Mouse (Mus musculus) kidney, postnatal 10 days (tissue): ENCODE results near the gene Nae1.

Source experiments
- DNase-seq: peaks from one replicate; pipeline ENCODE4 v3.0.0; 2021; ENCODE audit warnings: mixed read lengths

Gene Nae1

DNA sequence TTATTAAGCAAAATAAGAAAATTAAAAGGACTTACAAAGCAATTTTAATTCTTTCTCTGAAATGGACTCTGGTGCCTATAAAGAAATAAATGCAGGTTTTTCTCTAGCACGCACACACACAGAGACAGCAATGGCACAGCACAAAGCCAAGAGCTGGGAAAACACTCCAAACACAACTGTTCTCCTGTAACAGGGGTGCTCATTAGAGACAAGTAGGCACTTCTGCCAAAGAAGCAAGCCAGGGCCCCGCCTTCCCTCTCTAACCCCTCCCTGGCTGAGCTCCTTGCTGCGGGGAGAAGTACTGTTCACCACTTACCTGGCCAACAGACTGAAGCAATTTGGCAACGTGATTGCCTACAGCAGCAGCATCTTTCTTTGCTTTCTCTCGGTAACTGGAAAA is 16.6 kb downstream of the Nae1 start:
- no peak for DNase-seq

DNA sequence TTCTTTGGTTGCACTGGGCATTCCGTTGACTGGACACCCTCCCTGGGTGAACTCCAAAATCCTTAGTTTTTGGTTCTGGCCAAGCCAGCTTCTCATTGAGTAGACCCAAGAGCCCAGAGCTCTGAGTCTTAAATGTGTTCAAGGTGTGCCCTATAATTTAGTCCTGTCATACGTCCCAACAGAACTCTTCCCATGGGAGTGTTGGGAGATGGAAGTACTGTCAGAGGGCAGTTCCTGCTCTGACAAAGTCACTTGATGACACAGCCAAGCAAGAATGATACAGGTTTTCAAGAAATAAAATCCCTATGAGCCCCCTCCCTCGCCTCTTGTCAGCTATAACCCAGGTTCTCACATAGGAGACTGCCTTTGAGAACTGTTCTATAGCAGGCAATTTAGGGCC is 24.3 kb downstream of the Nae1 start:
- no peak for DNase-seq

DNA sequence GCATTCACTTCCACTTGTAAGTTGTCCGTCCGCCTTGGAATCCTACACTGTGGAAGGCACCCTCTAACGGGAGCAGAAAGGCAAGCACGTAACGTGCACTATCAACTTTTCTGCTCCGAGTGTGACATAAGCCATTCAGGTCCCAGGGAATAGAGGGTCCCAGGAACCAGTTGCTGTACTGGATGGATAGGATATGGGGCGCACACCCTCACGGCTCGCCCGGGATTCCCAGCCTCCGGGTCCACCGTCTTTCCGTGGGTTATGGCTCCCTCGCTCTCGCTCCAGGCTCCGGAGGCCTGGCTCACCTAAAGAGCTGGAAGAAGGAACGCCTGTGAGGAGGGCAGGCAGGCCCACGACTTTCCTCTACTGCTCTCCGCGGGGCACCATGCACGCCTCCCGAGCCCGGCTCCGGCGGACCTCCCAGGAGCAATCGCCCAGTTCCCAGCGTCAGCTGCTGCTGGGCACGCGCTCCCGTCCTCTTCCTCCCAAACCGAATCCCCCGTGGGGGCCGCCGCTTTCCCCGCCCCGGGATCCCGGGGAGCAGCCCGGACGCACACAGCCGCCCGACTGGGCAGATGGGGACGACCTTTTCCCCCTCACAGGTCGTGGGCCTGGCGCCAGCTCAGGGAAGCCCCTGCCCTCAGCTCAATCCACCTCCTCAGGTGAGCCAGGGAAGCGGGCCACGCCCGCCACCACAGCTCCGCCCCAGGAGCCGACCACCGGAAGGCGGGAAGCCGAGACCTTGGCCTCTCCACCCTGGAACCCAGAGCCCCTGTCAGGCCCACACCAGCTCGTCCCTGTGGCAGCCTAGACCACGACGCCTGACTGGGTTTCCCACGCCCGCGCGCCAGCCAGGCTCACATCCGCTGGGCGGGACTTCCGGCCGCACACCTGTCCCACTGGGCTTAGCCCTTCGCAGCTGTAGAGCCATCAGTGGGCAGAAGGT is 25.1 kb downstream of the Nae1 start, which contains the start of gene Terb1:
Gene Terb1, minus strand, starts transcription at position 850 of the 946 bp plus-strand sequence.
- DNase-seq, result peak; percentile 69

DNA sequence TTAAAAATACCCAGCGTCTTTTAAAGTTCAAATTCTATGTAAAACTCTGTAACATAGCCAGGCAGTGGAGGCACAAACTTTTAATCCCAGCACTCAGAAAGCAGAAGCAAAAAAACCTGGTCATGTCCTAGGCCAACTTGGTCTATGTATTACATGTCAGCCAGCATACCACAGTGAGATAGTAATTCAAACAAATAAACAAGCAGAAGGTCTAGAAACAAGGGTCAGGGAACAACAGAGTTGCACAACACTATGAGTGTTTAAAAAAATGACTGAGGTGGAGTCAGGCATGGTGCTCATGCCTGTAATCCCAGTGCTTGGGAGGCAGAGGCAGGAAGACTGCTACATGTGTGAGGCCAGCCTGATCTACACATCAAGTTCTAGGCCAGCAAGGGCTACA is 55.3 kb downstream of the Nae1 start:
- DNase-seq, result no peak

DNA sequence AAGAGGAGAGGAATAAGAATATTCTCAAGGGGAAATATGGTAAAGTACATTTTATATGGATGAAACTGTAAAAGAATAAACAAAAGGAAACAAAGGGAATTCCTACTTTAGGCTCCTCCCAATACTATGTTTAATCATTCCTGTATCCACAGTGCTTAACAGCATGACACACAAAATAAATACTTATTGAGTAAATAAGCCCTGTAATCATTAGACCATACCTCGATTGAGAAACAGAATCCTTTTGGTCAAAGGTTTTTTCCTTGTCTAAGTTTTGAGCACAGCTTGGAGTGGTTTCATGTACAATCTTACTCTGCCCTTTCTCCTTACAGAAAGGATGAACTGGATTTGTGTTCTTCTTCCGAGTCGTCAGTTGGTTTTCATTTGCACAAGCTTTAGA is 62.0 kb downstream of the Nae1 start:
- no peak for DNase-seq

DNA sequence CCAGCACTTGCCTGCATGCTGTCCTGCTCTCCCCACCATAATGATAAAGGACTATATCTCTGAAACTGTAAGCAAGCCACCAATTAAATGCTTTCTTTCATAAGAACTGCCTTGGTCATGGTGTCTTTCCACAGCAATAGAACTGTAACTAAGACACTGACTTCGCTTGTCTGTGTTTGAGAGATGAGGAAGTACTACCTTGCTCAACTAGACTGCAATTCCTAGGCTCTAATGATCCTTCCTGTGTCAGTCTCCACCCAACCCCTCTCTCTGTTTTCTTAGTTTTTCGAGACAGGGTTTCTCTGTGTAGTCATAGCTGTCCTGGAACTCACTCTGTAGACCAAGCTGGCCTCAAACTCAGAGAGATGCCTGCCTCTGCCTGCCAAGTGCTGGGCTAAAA is 67.0 kb downstream of the Nae1 start:
- DNase-seq, result no peak
